Mouse (Mus musculus): ENCODE data around the gene Gm20828.
"Not testable (repeated sequence)": the region's sequence is repeated elsewhere in the genome, so short reads cannot be mapped to it uniquely, and the experiment has no call there.

Gm20828 gene

GRCm38 (mm10) chrY:11199274-11199673 lies at the start of gene Gm20828:
Gene Gm20828, minus strand, starts transcription at chrY:11199374.
- not testable (repeated sequence) for DNase-seq (ENCODE audit: low read depth, low spot score)

Data from A20 (cell line).